Mouse (Mus musculus) forebrain, embryonic 12.5 days (tissue): ENCODE data around the gene Trim66. TPM values are rescaled to one million over a fixed set of nuclear protein-coding genes. Genes with fewer than 3 reads are reported as not detected.

Experiments
- ATAC-seq: fragments of 200-750 bp; cut with Nextera tagmentation; 2 replicates; pipeline ENCODE4 v1.8.0; 2017; ENCODE audit warnings: moderate TSS enrichment; ENCODE audit not compliant: low FRiP score
- H3K27ac ChIP-seq: fragments of 300-500 bp; sonication (generic); 2 replicates; pipeline ENCODE4 v1.5.1; 2016; ENCODE audit warnings: mild to moderate bottlenecking
- H3K27me3 ChIP-seq: fragments of 300-500 bp; sonication (generic); 2 replicates; pipeline ENCODE4 v1.6.1; 2016; ENCODE audit warnings: mild to moderate bottlenecking
- H3K36me3 ChIP-seq: fragments of 300-500 bp; sonication (generic); replicated peaks from 2 replicates; pipeline ENCODE4 v1.6.1; 2016; ENCODE audit warnings: mild to moderate bottlenecking
- H3K4me1 ChIP-seq: fragments of 300-500 bp; sonication (generic); 2 replicates; pipeline ENCODE4 v1.6.1; 2016
- H3K4me2 ChIP-seq: fragments of 300-500 bp; sonication (generic); 2 replicates; pipeline ENCODE4 v1.6.1; 2016; ENCODE audit warnings: mild to moderate bottlenecking, moderate library complexity
- H3K4me3 ChIP-seq: fragments of 300-500 bp; sonication (generic); replicated peaks from 2 replicates; pipeline ENCODE4 v1.5.1; 2016; ENCODE audit warnings: mild to moderate bottlenecking
- H3K9ac ChIP-seq: fragments of 300-500 bp; sonication (generic); 2 replicates; pipeline ENCODE4 v1.6.1; 2016; ENCODE audit warnings: mild to moderate bottlenecking
- H3K9me3 ChIP-seq: fragments of 300-500 bp; sonication (generic); 2 replicates; pipeline ENCODE4 v1.6.1; 2016
- WGBS: fragments of 180-500 bp; shearing (Covaris S2); methylation state at CpG from one replicate; pipeline ENCODE4 v1.1.7; 2016; 5-methylcytosine and 5-hydroxymethylcytosine counted together
- polyA plus RNA-seq: library from polyadenylated mRNA; unstranded; fragments of >200 nt; fragmentation: Nextera tagmentation; extraction: Ambion mirVana; gene quantifications from 2 replicates; pipeline ENCODE4 v1.2.1, GENCODE M21; 2016

Gene Trim66
- polyA plus RNA-seq, 1 experiment from 2014 or later: 0.64 TPM

DNA sequence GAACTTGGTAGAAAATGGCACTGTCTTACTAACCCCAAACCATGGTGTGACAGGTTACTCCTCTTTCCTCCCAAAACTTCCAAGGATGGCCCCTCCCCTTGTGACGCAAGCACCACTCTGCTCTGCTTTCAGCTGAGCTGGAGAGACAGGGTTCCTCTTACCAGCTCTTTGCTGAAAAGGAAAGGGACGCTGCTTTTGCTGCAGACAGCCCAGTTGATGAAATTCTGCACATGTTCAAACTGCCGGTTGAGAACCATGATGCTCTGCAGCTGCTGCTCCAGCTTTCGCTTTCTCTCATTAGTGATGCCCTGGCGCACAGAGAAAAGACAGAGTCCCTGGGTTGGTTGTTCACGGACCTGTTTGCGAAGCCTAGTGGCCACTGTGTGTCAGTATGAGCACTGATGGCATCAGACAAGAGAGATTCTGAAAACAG lies 27.2 kb downstream of the Trim66 start:
- peak; percentile 69; the same call in 1 of the 2 replicates for ATAC-seq
- no peak overlapping the region for H3K27ac ChIP-seq
- H3K4me1 ChIP-seq: 0 out of 2 replicates have a peak, but pooled peaks cover 3% of the 10 kb centered on the region
- no peaks in the 10 kb centered on the region for H3K36me3 ChIP-seq
- no peaks in the 10 kb centered on the region for H3K9me3 ChIP-seq
- WGBS: 20% methylated on average over 7 of the region's 7 CpGs
- H3K9ac ChIP-seq: no peak overlapping the region
- no peaks in the 10 kb centered on the region; the same call in 1 of the 2 replicates for H3K27me3 ChIP-seq
- peak overlapping the region; percentile 26 for H3K4me2 ChIP-seq
- peak overlapping the region; percentile 16; the same call in 1 of the 2 replicates for H3K4me3 ChIP-seq

DNA sequence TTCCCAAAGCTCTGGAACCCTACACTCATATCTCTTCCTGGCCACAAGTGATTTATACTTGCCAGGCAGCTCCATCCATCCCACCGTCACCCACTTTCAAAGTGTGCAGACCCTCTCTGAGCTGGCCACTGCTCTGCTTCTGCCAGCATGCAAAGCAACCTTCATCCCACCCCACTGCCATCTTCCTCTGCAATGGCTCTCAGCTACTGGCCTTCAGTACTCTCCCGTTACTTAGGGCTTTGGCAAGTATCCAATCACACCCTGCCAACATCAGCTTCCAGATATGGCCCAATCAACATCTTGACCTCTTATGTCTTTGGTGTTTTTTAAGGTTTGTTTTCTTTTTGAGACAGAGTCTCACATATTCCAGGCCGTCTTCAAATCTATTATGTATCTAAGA lies 30.0 kb downstream of the Trim66 start:
- Histone ChIP-seq H3K4me3 (no peak overlapping the region), H3K9ac (no peak overlapping the region), H3K4me2 (no peak overlapping the region), H3K36me3 (no peaks in the 10 kb centered on the region), H3K27me3 (no peaks in the 10 kb centered on the region), H3K4me1 (0 out of 2 replicates have a peak, but pooled peaks cover 3% of the 10 kb centered on the region), H3K9me3 (no peaks in the 10 kb centered on the region), H3K27ac (no peak overlapping the region)
- no peak for ATAC-seq
- 89% methylated on average over 3 of the region's 3 CpGs for WGBS

DNA sequence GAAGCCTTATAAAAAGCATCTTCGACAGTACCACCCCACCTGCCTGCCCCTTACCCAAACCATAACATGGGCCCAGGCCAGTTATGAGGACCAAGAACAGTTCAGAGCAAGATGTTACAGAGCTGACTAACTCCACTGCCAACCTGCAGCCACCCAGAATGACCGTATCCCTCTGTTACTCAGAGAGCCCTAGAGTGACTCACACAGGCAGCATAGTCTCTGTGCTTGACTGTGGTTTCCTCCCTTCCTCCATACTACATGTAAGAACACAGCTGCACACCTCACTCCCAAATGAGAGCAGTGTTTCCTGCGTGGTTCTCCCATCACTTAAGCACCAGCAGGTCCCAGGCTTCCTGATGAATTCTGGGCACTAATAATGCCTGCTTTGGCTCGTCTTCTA lies 37.2 kb downstream of the Trim66 start:
- WGBS: 67% methylated on average over 4 of the region's 4 CpGs

DNA sequence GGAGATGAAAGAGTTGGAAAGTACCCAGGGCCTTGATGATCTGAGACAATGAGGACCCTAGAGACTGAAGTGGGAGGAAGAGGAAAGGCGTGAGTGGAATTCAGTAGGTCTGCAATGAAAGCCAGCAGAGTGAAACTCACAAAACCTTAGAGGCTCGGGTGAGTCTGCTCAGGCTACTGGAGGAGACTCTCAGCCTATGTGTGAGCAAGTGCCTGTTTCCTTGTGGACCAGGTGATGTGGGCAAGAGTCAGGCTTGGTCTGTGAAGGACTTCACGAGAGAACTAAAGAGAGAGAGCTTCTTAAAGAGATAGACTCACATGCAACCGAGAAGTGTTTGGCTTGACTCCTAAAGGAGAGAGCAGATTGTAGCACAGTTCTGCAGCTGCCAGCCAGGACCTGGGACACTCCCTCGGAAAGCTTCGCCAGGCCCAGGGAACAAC lies 39.7 kb downstream of the Trim66 start:
- Histone ChIP-seq H3K36me3 (no peaks in the 10 kb centered on the region), H3K4me3 (no peak overlapping the region), H3K4me2 (no peak overlapping the region), H3K27ac (no peak overlapping the region), H3K9me3 (no peaks in the 10 kb centered on the region), H3K9ac (no peak overlapping the region), H3K4me1 (peaks cover 5% of the 10 kb centered on the region), H3K27me3 (no peaks in the 10 kb centered on the region)
- no peak for ATAC-seq
- 53% methylated on average over 6 of the region's 6 CpGs for WGBS

More for the DNA sequence above, 37.2 kb downstream of the Trim66 start:
- no peaks in the 10 kb centered on the region for H3K27me3 ChIP-seq
- no peaks in the 10 kb centered on the region for H3K36me3 ChIP-seq
- no peak for ATAC-seq
- no peak overlapping the region for H3K4me2 ChIP-seq
- H3K4me1 ChIP-seq: peaks cover 5% of the 10 kb centered on the region
- no peak overlapping the region for H3K27ac ChIP-seq
- no peak overlapping the region for H3K4me3 ChIP-seq
- no peaks in the 10 kb centered on the region for H3K9me3 ChIP-seq
- no peak overlapping the region for H3K9ac ChIP-seq

DNA sequence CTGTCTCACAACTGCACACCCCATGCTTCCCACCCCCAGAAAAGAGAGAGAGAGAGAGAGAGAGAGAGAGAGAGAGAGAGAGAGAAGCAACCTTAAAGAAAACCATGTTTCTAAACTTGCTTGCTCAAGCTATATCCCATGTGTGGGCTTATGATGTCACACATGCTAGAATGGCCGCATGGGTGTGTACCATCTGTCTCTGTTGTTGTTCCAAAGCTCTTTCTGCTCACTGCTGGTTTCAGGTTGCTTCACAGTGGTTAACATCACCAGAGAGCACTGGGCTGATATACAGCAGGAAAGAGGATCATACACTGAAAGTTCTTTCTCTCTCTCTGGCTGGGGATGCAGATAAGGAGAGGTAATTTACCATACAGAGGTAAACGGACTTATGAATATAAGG lies 40.3 kb downstream of the Trim66 start:
- Histone ChIP-seq H3K27ac (no peak overlapping the region), H3K4me2 (no peak overlapping the region), H3K9ac (no peak overlapping the region), H3K36me3 (no peaks in the 10 kb centered on the region), H3K9me3 (no peaks in the 10 kb centered on the region), H3K4me3 (no peak overlapping the region), H3K27me3 (no peaks in the 10 kb centered on the region), H3K4me1 (peaks cover 5% of the 10 kb centered on the region)
- no peak for ATAC-seq
- WGBS: 63% methylated on average over 2 of the region's 2 CpGs

DNA sequence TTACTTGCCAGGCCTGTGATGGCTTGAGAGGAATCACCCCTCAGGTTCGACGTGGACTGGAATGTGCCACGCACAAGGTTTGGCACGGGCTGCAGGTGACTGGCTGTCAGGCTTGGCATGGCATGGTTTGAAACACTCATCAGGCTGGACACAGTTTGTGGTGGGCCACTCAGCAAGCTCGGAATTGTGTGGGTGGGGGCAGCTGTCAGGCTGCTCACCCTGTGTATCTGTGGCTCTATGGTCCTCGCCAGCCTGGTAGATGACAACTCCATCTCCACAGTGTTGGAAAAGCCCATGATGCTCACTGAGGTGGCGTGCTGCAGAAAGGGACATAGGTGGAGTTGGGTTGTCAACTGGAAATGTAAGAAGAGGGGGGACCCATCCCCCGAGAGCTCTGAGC lies 47.2 kb downstream of the Trim66 start:
- ATAC-seq: no peak
- Histone ChIP-seq H3K36me3 (no peaks in the 10 kb centered on the region), H3K9ac (no peak overlapping the region), H3K4me1 (0 out of 2 replicates have a peak, but pooled peaks cover under 1% of the 10 kb centered on the region), H3K27me3 (no peaks in the 10 kb centered on the region), H3K9me3 (no peaks in the 10 kb centered on the region), H3K4me3 (no peak overlapping the region), H3K4me2 (no peak overlapping the region), H3K27ac (no peak overlapping the region)
- 94% methylated on average over 8 of the region's 8 CpGs for WGBS

DNA sequence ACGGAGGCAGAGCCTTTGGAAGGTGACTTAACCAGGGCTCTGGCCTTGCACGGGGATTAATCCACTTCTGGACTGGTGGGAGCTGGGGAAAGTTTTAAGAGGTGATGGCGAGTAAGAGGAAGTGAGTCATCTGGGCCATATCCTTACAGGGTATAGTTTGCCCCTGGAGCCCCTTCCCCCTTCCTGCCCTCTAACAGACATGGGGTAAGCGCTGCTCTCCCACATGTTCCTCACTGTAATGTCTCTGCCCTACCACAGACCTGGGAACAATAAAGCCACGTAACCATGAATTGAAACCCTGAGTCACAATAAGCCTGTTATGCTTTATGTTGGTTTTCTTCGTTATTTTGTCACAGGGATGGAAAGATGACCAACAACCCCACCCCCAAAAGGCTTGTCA lies 51.4 kb downstream of the Trim66 start:
- H3K4me1 ChIP-seq: 0 out of 2 replicates have a peak, but pooled peaks cover 3% of the 10 kb centered on the region
- H3K27ac ChIP-seq: no peak overlapping the region
- H3K4me3 ChIP-seq: no peak overlapping the region
- H3K27me3 ChIP-seq: no peaks in the 10 kb centered on the region
- no peaks in the 10 kb centered on the region for H3K36me3 ChIP-seq
- ATAC-seq: no peak
- H3K4me2 ChIP-seq: no peak overlapping the region
- H3K9ac ChIP-seq: no peak overlapping the region
- H3K9me3 ChIP-seq: no peaks in the 10 kb centered on the region
- WGBS: 77% methylated on average over 6 of the region's 6 CpGs

DNA sequence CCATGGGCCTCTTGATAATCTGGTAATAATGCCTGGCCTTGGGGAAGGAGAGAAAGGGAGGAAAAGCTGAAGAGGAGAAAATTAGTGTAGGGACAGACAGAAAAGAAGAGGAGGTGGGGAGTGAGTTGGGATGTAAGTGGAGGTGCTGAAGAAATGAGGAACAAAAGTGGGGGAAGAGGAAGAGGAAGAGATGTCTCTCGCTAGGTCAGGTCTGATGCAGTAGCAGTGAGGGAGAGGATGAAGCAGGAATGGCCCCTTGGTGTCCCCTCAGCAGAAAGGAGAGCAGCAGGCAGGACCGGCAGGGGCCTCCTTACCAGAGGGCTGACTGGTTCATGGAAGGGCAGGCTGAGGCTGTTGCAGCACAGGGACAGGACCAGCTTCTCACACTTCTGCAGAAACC lies 52.2 kb downstream of the Trim66 start:
- H3K27ac ChIP-seq: no peak overlapping the region

DNA sequence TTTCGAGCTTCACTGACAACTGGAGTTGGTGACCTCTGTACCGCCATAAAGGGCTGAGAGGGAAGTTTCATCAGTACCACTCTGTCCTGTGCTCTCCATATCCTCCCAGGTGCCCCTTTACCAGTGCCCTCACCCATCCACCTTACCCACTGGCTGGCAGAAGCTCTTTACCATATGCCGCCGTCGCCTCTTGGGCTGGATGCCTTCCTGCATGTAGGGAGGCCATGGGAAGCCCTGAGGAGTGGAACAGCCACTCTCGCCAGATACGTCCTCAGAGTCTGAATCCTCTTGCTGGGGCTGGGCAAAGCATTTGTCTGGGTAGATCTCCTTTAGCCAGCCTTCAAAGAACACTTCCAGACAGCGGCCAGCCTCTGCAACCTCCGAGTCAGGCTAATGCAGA lies 53.1 kb downstream of the Trim66 start:
- no peak overlapping the region for H3K27ac ChIP-seq
- no peaks in the 10 kb centered on the region for H3K9me3 ChIP-seq
- ATAC-seq: no peak
- no peaks in the 10 kb centered on the region for H3K27me3 ChIP-seq
- H3K4me1 ChIP-seq: 0 out of 2 replicates have a peak, but pooled peaks cover 3% of the 10 kb centered on the region
- no peak overlapping the region for H3K9ac ChIP-seq
- 90% methylated on average over 9 of the region's 9 CpGs for WGBS
- no peak overlapping the region for H3K4me2 ChIP-seq
- H3K4me3 ChIP-seq: no peak overlapping the region
- no peaks in the 10 kb centered on the region for H3K36me3 ChIP-seq

More for the DNA sequence above, 52.2 kb downstream of the Trim66 start:
- H3K27me3 ChIP-seq: no peaks in the 10 kb centered on the region
- H3K4me1 ChIP-seq: 0 out of 2 replicates have a peak, but pooled peaks cover 3% of the 10 kb centered on the region
- WGBS: 63% methylated on average over 2 of the region's 2 CpGs
- ATAC-seq: no peak
- no peak overlapping the region for H3K4me3 ChIP-seq
- H3K9ac ChIP-seq: no peak overlapping the region
- no peaks in the 10 kb centered on the region for H3K9me3 ChIP-seq
- H3K36me3 ChIP-seq: no peaks in the 10 kb centered on the region
- no peak overlapping the region for H3K4me2 ChIP-seq

DNA sequence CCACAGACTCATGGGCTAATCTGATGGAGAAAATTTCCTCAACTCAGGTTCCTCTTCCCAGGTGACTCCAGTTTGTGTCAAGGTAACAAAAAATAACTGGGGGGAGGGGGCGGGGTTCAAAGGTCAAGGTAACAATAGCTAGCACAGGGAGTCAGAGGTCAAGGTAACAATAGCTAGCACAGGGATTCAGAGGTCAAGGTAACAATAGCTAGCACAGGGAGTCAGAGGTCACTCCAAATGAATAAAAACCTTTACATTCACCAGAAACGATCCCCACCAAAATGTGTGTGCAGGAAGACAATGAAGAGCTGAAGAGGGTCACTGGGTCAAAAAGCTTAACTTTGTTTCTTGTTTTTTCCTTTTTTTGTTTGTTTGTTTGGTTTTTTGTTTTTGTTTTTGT lies 59.9 kb downstream of the Trim66 start:
- Histone ChIP-seq H3K4me3 (no peak overlapping the region), H3K27ac (no peak overlapping the region), H3K9ac (no peak overlapping the region), H3K27me3 (no peaks in the 10 kb centered on the region), H3K4me2 (no peak overlapping the region), H3K4me1 (0 out of 2 replicates have a peak, but pooled peaks cover 6% of the 10 kb centered on the region), H3K9me3 (no peaks in the 10 kb centered on the region), H3K36me3 (no peaks in the 10 kb centered on the region)
- 58% methylated on average over 2 of the region's 2 CpGs for WGBS
- no peak for ATAC-seq

DNA sequence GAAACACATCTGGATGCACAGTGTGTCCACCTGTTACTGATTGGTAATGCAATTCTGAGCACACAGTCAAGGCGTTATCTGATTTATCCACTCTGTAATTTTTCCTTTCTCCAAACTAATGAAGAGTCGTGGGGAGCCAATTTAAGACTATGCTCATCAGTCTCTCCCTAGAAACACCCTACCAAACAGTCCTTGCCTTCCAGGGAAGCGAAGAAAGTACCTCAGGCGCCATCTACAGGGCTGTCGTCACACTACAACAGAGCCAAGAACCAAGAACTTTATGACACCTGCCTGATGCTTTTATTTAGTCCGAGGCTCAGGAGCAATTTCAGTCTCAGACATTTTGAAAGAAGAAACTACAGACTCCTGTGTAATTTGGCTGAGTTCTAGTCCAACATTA lies 62.9 kb downstream of the Trim66 start:
- peak; percentile 57; the same call in 1 of the 2 replicates for ATAC-seq
- 6% methylated on average over 6 of the region's 6 CpGs for WGBS
- H3K36me3 ChIP-seq: no peaks in the 10 kb centered on the region
- H3K9me3 ChIP-seq: no peaks in the 10 kb centered on the region
- H3K27me3 ChIP-seq: peaks cover 9% of the 10 kb centered on the region
- no peak overlapping the region for H3K27ac ChIP-seq
- H3K4me2 ChIP-seq: no peak overlapping the region
- H3K9ac ChIP-seq: no peak overlapping the region
- H3K4me1 ChIP-seq: peaks cover 29% of the 10 kb centered on the region
- no peak overlapping the region for H3K4me3 ChIP-seq

DNA sequence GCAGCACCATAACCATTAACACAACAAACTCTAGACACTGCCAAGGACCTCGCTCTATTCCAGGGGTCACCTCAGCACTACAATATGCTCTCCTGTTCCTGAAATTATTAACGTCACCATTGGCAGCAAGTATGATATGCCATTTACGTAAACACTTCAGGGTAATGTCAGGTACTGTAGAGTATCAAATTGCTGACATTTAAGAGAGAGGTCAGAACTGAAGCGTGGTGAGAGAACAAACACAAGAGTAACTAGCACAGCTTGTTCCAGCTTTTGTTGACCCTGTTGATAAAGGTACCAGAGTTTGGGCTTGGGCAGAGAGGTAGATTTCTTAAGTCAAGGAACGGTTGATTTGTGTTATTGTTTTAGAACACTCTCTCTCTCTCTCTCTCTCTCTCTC lies 65.2 kb downstream of the Trim66 start:
- 82% methylated on average over 5 of the region's 5 CpGs for WGBS
- no peaks in the 10 kb centered on the region for H3K36me3 ChIP-seq
- no peak for ATAC-seq
- peaks cover 22% of the 10 kb centered on the region for H3K27me3 ChIP-seq
- no peaks in the 10 kb centered on the region for H3K9me3 ChIP-seq
- no peak overlapping the region for H3K4me2 ChIP-seq
- no peak overlapping the region for H3K4me3 ChIP-seq
- H3K27ac ChIP-seq: no peak overlapping the region
- peaks cover 48% of the 10 kb centered on the region for H3K4me1 ChIP-seq
- no peak overlapping the region for H3K9ac ChIP-seq

DNA sequence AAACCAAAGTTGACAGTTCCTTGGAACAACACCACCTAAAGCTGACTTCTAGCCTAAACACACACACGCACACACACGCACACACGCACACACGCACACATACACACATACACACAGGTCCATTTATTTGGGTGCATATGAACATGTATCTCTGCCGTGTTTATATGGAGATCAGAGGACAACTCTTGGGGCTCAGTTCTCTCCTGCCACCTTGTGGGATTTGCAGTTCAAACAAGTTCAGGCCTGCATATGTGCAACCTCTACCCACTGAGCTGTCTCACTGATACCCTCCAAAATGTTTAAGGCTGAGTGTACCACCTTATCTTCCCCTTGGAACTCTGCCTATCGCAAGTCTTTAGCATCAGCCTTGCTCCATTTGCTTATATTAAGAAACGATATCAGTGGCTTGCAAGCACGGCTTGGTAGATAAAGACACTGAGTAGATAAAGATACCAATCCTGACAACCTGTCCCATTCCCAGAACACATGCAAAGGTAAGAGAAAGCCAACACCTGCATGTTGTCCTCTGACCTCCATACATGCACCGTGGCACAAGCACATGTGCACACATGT lies 67.2 kb downstream of the Trim66 start:
- H3K4me2 ChIP-seq: peak overlapping the region; percentile 6; the same call in 1 of the 2 replicates
- WGBS: 89% methylated on average over 9 of the region's 9 CpGs
- H3K9me3 ChIP-seq: no peaks in the 10 kb centered on the region
- H3K27ac ChIP-seq: no peak overlapping the region
- H3K9ac ChIP-seq: no peak overlapping the region
- no peak for ATAC-seq
- peaks cover 30% of the 10 kb centered on the region for H3K27me3 ChIP-seq
- H3K4me3 ChIP-seq: no peak overlapping the region
- H3K36me3 ChIP-seq: no peaks in the 10 kb centered on the region
- peaks cover 52% of the 10 kb centered on the region for H3K4me1 ChIP-seq
